Comparison of ENCODE assay signal across 8 mouse cellular contexts in the genomic region with DNA sequence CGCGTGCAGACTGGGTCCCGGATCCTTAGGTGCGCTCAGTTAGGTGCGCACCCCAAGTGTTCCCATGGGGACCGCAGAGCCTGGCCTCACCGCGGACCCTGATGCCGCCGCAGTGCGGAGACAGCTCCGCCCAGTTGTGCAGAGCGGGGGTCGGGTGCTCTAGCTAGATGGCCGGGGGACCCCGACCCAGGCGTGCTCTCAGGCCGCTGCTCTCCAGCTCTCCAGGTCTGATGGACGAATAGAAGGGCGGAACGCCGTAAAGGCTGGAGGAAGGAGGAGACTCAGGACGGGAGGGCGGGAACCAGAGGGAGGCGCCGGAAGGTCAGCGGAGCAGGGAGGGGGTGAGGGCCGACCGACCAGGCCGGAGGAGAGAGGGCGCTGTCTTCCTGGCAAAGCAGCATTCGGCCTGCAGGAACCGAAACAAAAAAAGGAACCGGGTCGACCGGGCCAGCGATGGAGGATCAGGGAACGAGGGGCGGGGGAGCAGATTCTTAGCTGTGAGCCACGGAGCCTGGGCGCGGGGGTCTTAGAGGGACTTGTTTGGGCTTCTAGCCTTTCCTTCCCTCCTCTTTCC. TPM values are rescaled to one million over a fixed set of nuclear protein-coding genes. Genes with fewer than 3 reads are reported as not detected.
A peak's percentile ranks its signal among the peaks of the same experiment; 100 is the strongest.
DNase-seq lines count a peak whose midpoint lies in the region; ATAC-seq and TF ChIP-seq lines count a peak whose summit lies in the region.

A gene (minus strand): TSS at position 220 of the 574 bp plus-strand sequence.

- no peaks in the 10 kb centered on the region for H3K36me3 ChIP-seq in liver, embryonic 13.5 days
- H3K36me3 ChIP-seq in myocyte (ENCODE audit: control insufficient read depth, insufficient read depth), result no peaks in the 10 kb centered on the region

- peaks cover 94% of the 10 kb centered on the region for H3K27me3 ChIP-seq in liver, embryonic 13.5 days
- H3K27me3 ChIP-seq in myocyte (ENCODE audit: control insufficient read depth, insufficient read depth, insufficient read length), result no peaks in the 10 kb centered on the region

- peak within 1 kb of the TSS; percentile 70 for H3K4me2 ChIP-seq in liver, embryonic 13.5 days
- H3K4me2 ChIP-seq in myocyte (ENCODE audit: low read depth), result peak within 1 kb of the TSS; percentile 84

- no peak for TF ChIP-seq POLR2A in bone marrow macrophage, adult 2 months (IDR thresholded peaks at IDR 0.05; ENCODE audit: borderline replicate concordance, low read depth, low read length)
- TF ChIP-seq POLR2A in myocyte (IDR thresholded peaks at IDR 0.05; ENCODE audit: insufficient read length, low read depth), result peak; percentile 68

- H3K79me2 ChIP-seq in myocyte (ENCODE audit: control insufficient read depth, insufficient read depth), result peaks cover 27% of the 10 kb centered on the region

- no peaks in the 10 kb centered on the region for H3K4me1 ChIP-seq in bone marrow macrophage, adult 2 months (ENCODE audit: control insufficient read depth, insufficient read depth, low read length)
- peaks cover 11% of the 10 kb centered on the region for H3K4me1 ChIP-seq in liver, embryonic 13.5 days (replicated peaks)

- peak within 1 kb of the TSS; percentile 66 for H3ac ChIP-seq in myocyte (ENCODE audit: control insufficient read depth, insufficient read length)

- peak; percentile 19 for DNase-seq in right cerebral cortex, postnatal 14 days
- no peak for DNase-seq in right cerebral cortex, postnatal 25 days
- peak; percentile 94 for DNase-seq in gastrocnemius, postnatal 25 days
- DNase-seq in induced T-regulatory cell, adult 2 months (ENCODE audit: low read depth), result peak; percentile 42
- DNase-seq in liver, embryonic 13.5 days, result peak; percentile 45
- DNase-seq in urinary bladder, postnatal 36 days (ENCODE audit: low spot score in 2 of 2), result peak; percentile 80 to 90

- H3K9me3 ChIP-seq in liver, embryonic 13.5 days (replicated peaks), result no peaks in the 10 kb centered on the region

- TF ChIP-seq CTCF in bone marrow macrophage, adult 2 months (IDR thresholded peaks at IDR 0.05; ENCODE audit: low read depth, low read length), result no peak; the same call in 1 of the 2 replicates

- H3K4me3 ChIP-seq in bone marrow macrophage, adult 2 months (ENCODE audit: insufficient read depth, low read length), result peak within 1 kb of the TSS; percentile 79
- H3K4me3 ChIP-seq in liver, embryonic 13.5 days (replicated peaks), result peak within 1 kb of the TSS; percentile 57
- peak within 1 kb of the TSS; percentile 85 for H3K4me3 ChIP-seq in myocyte

- WGBS in liver, embryonic 13.5 days (ENCODE audit: insufficient replicate concordance), result 1% methylated on average over 42 of the region's 42 CpGs

- no peak within 1 kb of the TSS for H3K27ac ChIP-seq in bone marrow macrophage, adult 2 months (ENCODE audit: insufficient read depth, low read depth, low read length)
- H3K27ac ChIP-seq in liver, embryonic 13.5 days, result no peak within 1 kb of the TSS

- H3K9ac ChIP-seq in liver, embryonic 13.5 days, result peak within 1 kb of the TSS; percentile 26; the same call in 1 of the 2 replicates

- peak; percentile 77 for ATAC-seq in liver, embryonic 13.5 days (ENCODE audit: low read depth)

TF ChIP-seq in myocyte, 11 proteins besides CTCF, POLR2A, EP300 and RAD21:
- TF ChIP-seq E2F4 (IDR thresholded peaks at IDR 0.05; ENCODE audit: insufficient read depth) (peak; percentile 42), CEBPB (IDR thresholded peaks at IDR 0.05; ENCODE audit: insufficient read depth, poor library complexity, severe bottlenecking) (no peak), POLR2AphosphoS2 (IDR thresholded peaks at IDR 0.05; ENCODE audit: insufficient read length, low read depth) (peak; percentile 63), MYOG (IDR thresholded peaks at IDR 0.05; ENCODE audit: control insufficient read depth in 1 of 3, insufficient read depth in 1 of 3, insufficient read length in 2 of 3, low read depth in 2 of 3) (peak in 1 of 3 experiments; percentile 1), USF1 (IDR thresholded peaks at IDR 0.05; ENCODE audit: low read depth) (no peak)

RNA-seq across cellular contexts. Expression of the gene that starts here (rescaled TPM):
- polyA plus RNA-seq in bone marrow macrophage, adult 2 months (2012; ENCODE audit: insufficient read depth, insufficient read length, missing spikeins), result 0.59 TPM in 1 of 2 replicates, not detected in the other
- total RNA-seq in gastrocnemius, postnatal 25 days (2021), result 10 to 100 TPM; 47.7 to 51.0 TPM
- 0.30 and 0.55 TPM in 2 replicates for polyA plus RNA-seq in liver, embryonic 13.5 days (2015; fragmentation: Nextera tagmentation; extraction: Ambion mirVana)
- 71.7 TPM for polyA plus RNA-seq in myocyte (2012; fragmentation: generic; extraction: Trizol)

Comparison
In these comparisons a context has a peak if more than half of its experiments do, and no peak if none do; other contexts are left out.
1. RNA of the gene that starts here (polyA plus RNA-seq): 71.7 TPM in myocyte (single experiment); 0.30 to 0.55 TPM in liver, embryonic 13.5 days and 0.59 TPM in bone marrow macrophage, adult 2 months; every median in the first group is over 10 times any median in the second.
2. Peak in DNase-seq, ATAC-seq, H3K4me3 ChIP-seq, H3K9ac ChIP-seq and H3K4me2 ChIP-seq in liver, embryonic 13.5 days; RNA of the gene not detected or under 1 TPM.
3. Peak in every context shown above with its lines, with median percentiles within 50 percentile points of each other: H3K4me3 ChIP-seq.